Mouse (Mus musculus) midbrain, postnatal 0 days (tissue): ENCODE results near the gene Cadm1. TPM values are rescaled to one million over a fixed set of nuclear protein-coding genes. Genes with fewer than 3 reads are reported as not detected.

ENCODE experiments used
- ATAC-seq: fragments of 200-750 bp; cut with Nextera tagmentation; 2 replicates; pipeline ENCODE4 v1.8.0; 2017; ENCODE audit warnings: moderate number of reproducible peaks, mild to moderate bottlenecking, moderate TSS enrichment, moderate library complexity; ENCODE audit not compliant: low FRiP score
- DNase-seq: peaks from one replicate; pipeline ENCODE4 v3.0.0-alpha.2; 2015; ENCODE audit warnings: low spot score
- H3K27ac ChIP-seq: fragments of 300-500 bp; sonication (generic); 2 replicates; pipeline ENCODE4 v1.5.1; 2014; ENCODE audit warnings: low read depth, mild to moderate bottlenecking, low read length, mixed read lengths
- H3K27me3 ChIP-seq: fragments of 300-500 bp; sonication (generic); 2 replicates; pipeline ENCODE4 v1.6.1; 2014; ENCODE audit warnings: low read length, control low read depth, mixed read lengths; ENCODE audit not compliant: insufficient read depth
- H3K36me3 ChIP-seq: fragments of 300-500 bp; sonication (generic); 2 replicates; pipeline ENCODE4 v1.6.1; 2014; ENCODE audit warnings: low read length, control low read depth, mixed read lengths; ENCODE audit not compliant: insufficient read depth
- H3K4me1 ChIP-seq: fragments of 300-500 bp; sonication (generic); 2 replicates; pipeline ENCODE4 v1.6.1; 2014; ENCODE audit warnings: mild to moderate bottlenecking, control low read depth, antibody characterized with exemption, low read length, mixed read lengths; ENCODE audit not compliant: insufficient read depth
- H3K4me2 ChIP-seq: fragments of 300-500 bp; sonication (generic); 2 replicates; pipeline ENCODE4 v1.6.1; 2014; ENCODE audit warnings: low read depth, mild to moderate bottlenecking, low read length, mixed read lengths; ENCODE audit not compliant: poor library complexity, severe bottlenecking
- H3K4me3 ChIP-seq: fragments of 300-500 bp; sonication (generic); 2 replicates; pipeline ENCODE4 v1.5.1; 2014; ENCODE audit warnings: low read depth, mild to moderate bottlenecking, low read length, moderate library complexity
- H3K9ac ChIP-seq: fragments of 300-500 bp; sonication (generic); replicated peaks from 2 replicates; pipeline ENCODE4 v1.6.1; 2014; ENCODE audit warnings: mild to moderate bottlenecking, low read length, moderate library complexity, mixed read lengths; ENCODE audit not compliant: poor library complexity, severe bottlenecking
- H3K9me3 ChIP-seq: fragments of 300-500 bp; sonication (generic); 2 replicates; pipeline ENCODE4 v1.6.1; 2016; ENCODE audit warnings: low read length, control low read depth
- CTCF ChIP-seq: IDR thresholded peaks from 2 replicates; pipeline ENCODE4 v1.5.1; 2016; ENCODE audit warnings: antibody characterized with exemption, mild to moderate bottlenecking
- WGBS: fragments of 180-500 bp; shearing (Covaris S2); extraction: QIAGEN DNeasy Blood & Tissue Kit; methylation state at CpG from one replicate; pipeline ENCODE4 v1.1.7; 2014; 5-methylcytosine and 5-hydroxymethylcytosine counted together
- polyA plus RNA-seq: library from polyadenylated mRNA; unstranded; fragments of >200 nt; fragmentation: Nextera tagmentation; extraction: Ambion mirVana; gene quantifications from 2 replicates; pipeline ENCODE4 v1.2.1, GENCODE M21; 2015
- total RNA-seq: library from RNA; depleted of rRNA; stranded (reverse); fragments of >200 nt; gene quantifications from 2 replicates; pipeline ENCODE4 v1.2.3, GENCODE M21; 2014

Cadm1 gene
- total and polyA plus RNA-seq, 2 experiments from 2014 or later: 200 to 367 TPM

DNA sequence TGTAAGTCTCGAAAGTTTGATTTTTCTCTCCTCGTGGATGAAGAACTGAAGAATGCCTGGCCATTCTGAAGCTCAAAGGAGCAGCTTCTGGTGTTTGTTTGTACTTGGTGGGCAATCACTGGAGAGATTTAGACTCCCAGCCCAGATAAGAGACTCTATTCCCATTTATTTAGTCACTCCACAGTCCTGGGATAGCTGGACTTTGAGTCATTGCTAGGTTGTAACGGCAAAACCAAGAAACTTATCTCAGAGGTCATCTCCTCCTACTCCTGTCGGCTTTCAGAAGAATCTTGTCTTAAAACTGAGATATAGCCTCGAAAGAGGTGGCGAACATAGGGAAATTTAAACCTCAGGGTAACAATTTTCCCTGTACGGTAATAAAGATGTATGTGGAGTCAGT is 15.3 kb downstream of the Cadm1 start:
- no peak overlapping the region for H3K9ac ChIP-seq
- no peak for ATAC-seq
- H3K4me1 ChIP-seq: no peaks in the 10 kb centered on the region
- WGBS: 74% methylated on average over 7 of the region's 7 CpGs
- no peaks in the 10 kb centered on the region for H3K27me3 ChIP-seq
- no peak overlapping the region for H3K4me3 ChIP-seq
- peaks cover 3% of the 10 kb centered on the region; the same call in 1 of the 2 replicates for H3K36me3 ChIP-seq
- DNase-seq: no peak
- no peak for TF ChIP-seq CTCF
- H3K4me2 ChIP-seq: no peak overlapping the region
- no peak overlapping the region for H3K27ac ChIP-seq
- H3K9me3 ChIP-seq: no peaks in the 10 kb centered on the region

- Histone ChIP-seq H3K9ac (no peak overlapping the region), H3K27me3 (no peaks in the 10 kb centered on the region), H3K27ac (no peak overlapping the region), H3K4me1 (no peaks in the 10 kb centered on the region), H3K36me3 (peaks cover 3% of the 10 kb centered on the region; the same call in 1 of the 2 replicates), H3K9me3 (no peaks in the 10 kb centered on the region), H3K4me3 (no peak overlapping the region), H3K4me2 (no peak overlapping the region)
- no peak for TF ChIP-seq CTCF
- no peak for ATAC-seq
- WGBS: 49% methylated on average over 12 of the region's 12 CpGs
- no peak for DNase-seq
Observed at GRCm38 (mm10) chr9:47545667-47546066, 15.7 kb downstream of the Cadm1 start.

- H3K27me3 ChIP-seq: no peaks in the 10 kb centered on the region
- no peak overlapping the region for H3K27ac ChIP-seq
- ATAC-seq (no peak), DNase-seq (no peak)
- H3K4me2 ChIP-seq: no peak overlapping the region
- no peak overlapping the region for H3K9ac ChIP-seq
- no peak overlapping the region for H3K4me3 ChIP-seq
- no peaks in the 10 kb centered on the region for H3K4me1 ChIP-seq
- H3K9me3 ChIP-seq: no peaks in the 10 kb centered on the region
- TF ChIP-seq CTCF: no peak
- 99% methylated on average over 12 of the region's 12 CpGs for WGBS
- H3K36me3 ChIP-seq: peaks cover 3% of the 10 kb centered on the region; the same call in 1 of the 2 replicates
Observed at GRCm38 (mm10) chr9:47548402-47548801, 18.4 kb downstream of the Cadm1 start.

DNA sequence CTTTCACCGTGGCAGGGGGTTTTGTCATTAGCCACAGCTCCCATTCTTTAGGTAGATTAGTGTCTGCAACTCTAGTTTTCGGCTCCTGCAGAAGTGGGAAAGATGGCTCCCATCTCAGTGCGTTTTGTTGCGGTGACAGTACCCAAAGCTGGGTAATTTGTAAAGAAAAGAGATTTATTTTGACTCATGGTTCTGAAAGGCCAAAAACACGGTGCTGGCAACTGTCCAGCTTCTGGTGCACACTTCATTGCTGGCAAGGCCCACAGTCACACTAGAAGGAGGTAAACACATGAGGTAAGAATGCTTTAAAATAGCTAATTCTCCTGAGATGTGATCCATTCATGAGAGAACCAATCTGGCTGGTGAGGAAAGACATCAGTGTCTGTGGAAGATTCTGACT is 18.9 kb downstream of the Cadm1 start:
- H3K27ac ChIP-seq: no peak overlapping the region

DNA sequence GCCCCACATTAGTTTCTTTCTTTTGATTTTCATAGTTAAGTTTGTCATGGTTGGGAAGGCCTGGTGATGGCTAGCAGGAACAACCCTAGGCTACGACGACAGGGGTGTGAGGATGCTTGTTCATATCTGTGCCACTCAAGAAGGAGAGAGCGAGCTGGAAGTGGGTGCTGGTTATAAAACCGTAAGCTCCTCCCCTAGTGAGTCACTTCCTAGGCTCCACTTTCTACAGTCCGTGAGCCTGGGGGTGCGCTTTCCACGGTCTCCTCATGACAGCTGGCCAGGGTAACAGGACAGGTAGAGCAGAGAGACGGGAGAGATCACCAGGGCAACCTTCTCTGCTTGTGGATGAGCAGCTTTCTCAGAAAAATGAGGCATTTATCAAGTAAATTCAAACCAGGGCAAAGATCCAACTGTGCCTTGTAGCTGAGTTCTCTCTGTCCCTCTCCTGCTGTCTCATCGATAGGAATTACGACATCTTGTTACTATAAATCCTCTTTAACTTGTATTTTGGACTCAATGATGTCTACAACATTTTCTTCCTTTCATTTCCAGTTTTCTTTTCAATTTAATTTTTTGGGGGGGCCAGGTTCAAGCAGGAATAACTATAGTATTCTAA is 23.1 kb downstream of the Cadm1 start:
- Histone ChIP-seq H3K9ac (no peak overlapping the region), H3K4me2 (no peak overlapping the region), H3K27me3 (no peaks in the 10 kb centered on the region), H3K4me3 (no peak overlapping the region), H3K27ac (no peak overlapping the region), H3K36me3 (no peaks in the 10 kb centered on the region; the same call in 1 of the 2 replicates), H3K4me1 (no peaks in the 10 kb centered on the region), H3K9me3 (no peaks in the 10 kb centered on the region)
- DNase-seq: no peak
- WGBS: 88% methylated on average over 10 of the region's 10 CpGs
- no peak for ATAC-seq
- TF ChIP-seq CTCF: no peak

More for the DNA sequence above, 18.9 kb downstream of the Cadm1 start:
- no peaks in the 10 kb centered on the region; the same call in 1 of the 2 replicates for H3K36me3 ChIP-seq
- H3K4me3 ChIP-seq: no peak overlapping the region
- H3K4me2 ChIP-seq: no peak overlapping the region
- no peaks in the 10 kb centered on the region for H3K9me3 ChIP-seq
- no peaks in the 10 kb centered on the region for H3K4me1 ChIP-seq
- no peak overlapping the region for H3K9ac ChIP-seq
- no peak for ATAC-seq
- 88% methylated on average over 5 of the region's 5 CpGs for WGBS
- H3K27me3 ChIP-seq: no peaks in the 10 kb centered on the region
- TF ChIP-seq CTCF: no peak
- no peak for DNase-seq

- no peaks in the 10 kb centered on the region for H3K27me3 ChIP-seq
- TF ChIP-seq CTCF: no peak
- no peaks in the 10 kb centered on the region for H3K4me1 ChIP-seq
- H3K36me3 ChIP-seq: no peaks in the 10 kb centered on the region
- no peak overlapping the region for H3K9ac ChIP-seq
- DNase-seq (no peak), ATAC-seq (no peak)
- H3K4me2 ChIP-seq: no peak overlapping the region
- H3K9me3 ChIP-seq: no peaks in the 10 kb centered on the region
- 92% methylated on average over 3 of the region's 3 CpGs for WGBS
- H3K4me3 ChIP-seq: no peak overlapping the region
- H3K27ac ChIP-seq: no peak overlapping the region
Observed at GRCm38 (mm10) chr9:47560726-47561125, 30.8 kb downstream of the Cadm1 start.
